Mouse (Mus musculus): ENCODE measurements around the gene Dolpp1.
A peak's percentile ranks its signal among the peaks of the same experiment; 100 is the strongest.

- TF ChIP-seq CTCF (IDR thresholded peaks at IDR 0.05; ENCODE audit: insufficient read depth, low read depth, low read length) (0 out of 2 replicates have a peak, but pooled peaks have one; percentile 13), POLR2A (IDR thresholded peaks at IDR 0.05; ENCODE audit: insufficient read depth, low read depth, low read length) (no peak)
Observed at GRCm38 (mm10) chr2:30448371-30448770, 56.3 kb downstream of the Dolpp1 start.

All from olfactory bulb, adult 2 months (tissue).